Mouse (Mus musculus): ENCODE measurements at regions not wholly inside any gene's neighbourhood (a gene's known extent, or its start where the extent isn't known, plus 50 kb on each side); places are given as distances from the start of the nearest gene placed in this dataset.

DNA sequence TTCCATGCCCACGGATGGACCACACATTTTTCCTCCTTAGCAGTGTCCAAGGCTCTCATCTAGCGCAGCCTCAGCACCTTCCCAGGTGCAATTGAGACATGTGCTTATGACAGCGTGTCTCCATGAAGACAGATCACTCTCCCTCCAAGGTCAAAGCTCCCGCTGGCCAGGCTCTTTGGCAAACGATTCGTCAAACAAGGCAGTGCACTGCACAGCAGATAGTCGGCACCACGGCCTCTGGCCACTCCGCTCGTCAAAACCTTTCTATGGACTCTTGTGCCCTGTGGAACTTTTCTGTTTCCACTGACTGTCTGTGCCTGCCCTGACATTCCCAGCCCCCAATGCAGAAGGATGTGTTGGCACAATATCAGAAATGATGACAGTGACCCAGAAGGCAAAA, 208.7 kb upstream of the N4bp1 start:
- Histone ChIP-seq H3K4me3 (ENCODE audit: control insufficient read depth in 1 of 2, insufficient read depth in 1 of 2, low read depth in 2 of 2, low read length in 2 of 2) (no peak overlapping the region), H3K4me1 (ENCODE audit: control insufficient read depth in 1 of 2, insufficient read depth in 2 of 2, low read length in 2 of 2) (no peaks in the 10 kb centered on the region), H3K27me3 (ENCODE audit: control insufficient read depth in 1 of 2, insufficient read depth in 2 of 2, low read length in 2 of 2) (no peaks in the 10 kb centered on the region), H3K9ac (ENCODE audit: control insufficient read depth, low read depth, low read length, poor library complexity, severe bottlenecking) (no peak overlapping the region), H3K9me3 (replicated peaks; ENCODE audit: insufficient read depth, low read length) (no peaks in the 10 kb centered on the region), H3K36me3 (ENCODE audit: control insufficient read depth in 1 of 2, insufficient read depth in 2 of 2, low read length in 2 of 2) (no peaks in the 10 kb centered on the region), H3K79me2 (ENCODE audit: control insufficient read depth, insufficient read depth, low read length, poor library complexity) (no peaks in the 10 kb centered on the region), H3K27ac (ENCODE audit: control insufficient read depth, low read depth, low read length) (no peak overlapping the region)
- DNase-seq (ENCODE audit: low read depth, low spot score) = no peak
- no peak for TF ChIP-seq ETS1 (IDR thresholded peaks at IDR 0.05; ENCODE audit: low read depth, low read length)
- no peak for TF ChIP-seq MAX (IDR thresholded peaks at IDR 0.05; ENCODE audit: low read length)
- TF ChIP-seq POLR2AphosphoS2 (IDR thresholded peaks at IDR 0.05; ENCODE audit: low read length) = no peak
- TF ChIP-seq GABPA (IDR thresholded peaks at IDR 0.05; ENCODE audit: low read depth, low read length) = no peak
- no peak for TF ChIP-seq ZMIZ1 (IDR thresholded peaks at IDR 0.05; ENCODE audit: low read depth, low read length)
- TF ChIP-seq SMC3 (IDR thresholded peaks at IDR 0.05; ENCODE audit: low read depth, low read length) = no peak
- TF ChIP-seq RCOR1 (IDR thresholded peaks at IDR 0.05; ENCODE audit: low read depth, low read length) = no peak
- TF ChIP-seq NRF1 (IDR thresholded peaks at IDR 0.05; ENCODE audit: insufficient read depth, low read depth, low read length, poor library complexity, severe bottlenecking) = no peak
- TF ChIP-seq UBTF (IDR thresholded peaks at IDR 0.05; ENCODE audit: borderline replicate concordance, insufficient read depth, low read depth, low read length) = no peak
- no peak for TF ChIP-seq MAZ (IDR thresholded peaks at IDR 0.05; ENCODE audit: low read depth, low read length)
- no peak for TF ChIP-seq CTCF (IDR thresholded peaks at IDR 0.05 in 2 of 3, conservative IDR thresholded peaks at IDR 0.05 in 1 of 3; ENCODE audit: control insufficient read depth in 1 of 3, insufficient read depth in 1 of 3, low read depth in 2 of 3, low read length in 3 of 3, poor library complexity in 1 of 3, severe bottlenecking in 1 of 3)
- no peak for TF ChIP-seq MYC (IDR thresholded peaks at IDR 0.05; ENCODE audit: low read depth, low read length)
- no peak for TF ChIP-seq MYB (IDR thresholded peaks at IDR 0.05; ENCODE audit: low read depth, low read length)
- no peak for TF ChIP-seq ELF1 (IDR thresholded peaks at IDR 0.05; ENCODE audit: low read depth, low read length)
- TF ChIP-seq MXI1 (IDR thresholded peaks at IDR 0.05; ENCODE audit: low read depth, low read length) = no peak
- no peak for TF ChIP-seq NELFE (IDR thresholded peaks at IDR 0.05; ENCODE audit: low read depth, low read length)

DNA sequence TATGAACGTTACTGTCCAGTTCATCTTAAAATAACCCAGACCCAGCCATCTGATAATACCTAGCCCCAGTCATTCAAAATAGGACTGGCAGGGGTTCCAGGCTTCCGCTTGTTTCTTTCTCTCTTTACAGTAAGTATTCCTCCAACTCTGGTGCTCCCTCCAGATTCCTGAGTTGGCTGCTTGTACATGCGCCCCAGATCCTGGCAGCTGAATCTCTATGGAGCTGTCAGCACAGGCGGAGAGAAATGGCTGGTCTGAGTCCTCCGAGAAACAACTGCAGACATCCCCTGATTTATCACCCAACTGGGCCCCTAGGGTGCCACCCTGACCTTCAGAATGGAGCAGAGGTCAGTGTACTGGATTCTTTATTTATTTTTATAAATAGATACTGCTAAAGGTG, 208.0 kb upstream of the N4bp1 start:
- TF ChIP-seq ETS1 (IDR thresholded peaks at IDR 0.05; ENCODE audit: low read depth, low read length) (no peak), MXI1 (IDR thresholded peaks at IDR 0.05; ENCODE audit: low read depth, low read length) (no peak), NELFE (IDR thresholded peaks at IDR 0.05; ENCODE audit: low read depth, low read length) (no peak), USF2 (IDR thresholded peaks at IDR 0.05; ENCODE audit: borderline replicate concordance in 1 of 2, insufficient read depth in 1 of 2, low read depth in 1 of 2, low read length in 2 of 2) (no peak), TBP (IDR thresholded peaks at IDR 0.05; ENCODE audit: low read depth, low read length) (no peak), BHLHE40 (IDR thresholded peaks at IDR 0.05; ENCODE audit: borderline replicate concordance, low read depth, low read length) (no peak), ELF1 (IDR thresholded peaks at IDR 0.05; ENCODE audit: low read depth, low read length) (no peak), POLR2AphosphoS2 (IDR thresholded peaks at IDR 0.05; ENCODE audit: low read length) (no peak), CHD1 (IDR thresholded peaks at IDR 0.05; ENCODE audit: low read depth, low read length) (no peak)
- H3K27me3 ChIP-seq (ENCODE audit: control insufficient read depth in 1 of 2, insufficient read depth in 2 of 2, low read length in 2 of 2) = no peaks in the 10 kb centered on the region
- H3K9ac ChIP-seq (ENCODE audit: control insufficient read depth, low read depth, low read length, poor library complexity, severe bottlenecking) = no peak overlapping the region

More for the DNA sequence above, 208.0 kb upstream of the N4bp1 start:
- no peaks in the 10 kb centered on the region for H3K4me1 ChIP-seq (ENCODE audit: control insufficient read depth in 1 of 2, insufficient read depth in 2 of 2, low read length in 2 of 2)
- H3K36me3 ChIP-seq (ENCODE audit: control insufficient read depth in 1 of 2, insufficient read depth in 2 of 2, low read length in 2 of 2) = no peaks in the 10 kb centered on the region
- H3K4me3 ChIP-seq (ENCODE audit: control insufficient read depth in 1 of 2, insufficient read depth in 1 of 2, low read depth in 2 of 2, low read length in 2 of 2) = no peak overlapping the region
- H3K79me2 ChIP-seq (ENCODE audit: control insufficient read depth, insufficient read depth, low read length, poor library complexity) = no peaks in the 10 kb centered on the region
- no peaks in the 10 kb centered on the region for H3K9me3 ChIP-seq (replicated peaks; ENCODE audit: insufficient read depth, low read length)
- H3K27ac ChIP-seq (ENCODE audit: control insufficient read depth, low read depth, low read length) = no peak overlapping the region
- DNase-seq (ENCODE audit: low read depth, low spot score) = no peak
